Mouse (Mus musculus) spleen, adult 2 months (tissue): Measurements from ENCODE around the gene Rgs8.

ENCODE experiments used
- CTCF ChIP-seq: fragments of 200-500 bp; IDR thresholded peaks from 2 replicates; pipeline ENCODE4 v1.5.1; 2011; ENCODE audit warnings: mild to moderate bottlenecking, inconsistent platforms; ENCODE audit not compliant: insufficient read depth, insufficient read length, insufficient replicate concordance; ENCODE audit errors: extremely low read depth
- POLR2A ChIP-seq: fragments of 200-500 bp; IDR thresholded peaks from 2 replicates; pipeline ENCODE4 v1.6.1; 2011; ENCODE audit warnings: low read depth, low read length, inconsistent platforms

GRCm38 (mm10) chr1:153667244-153667727, 14.5 kb downstream of the Rgs8 start:
- TF ChIP-seq CTCF, result no peak
- no peak for TF ChIP-seq POLR2A
